Mouse (Mus musculus): ENCODE data around the gene Fgf15.

GRCm38 (mm10) chr7:144928009-144928888 lies 31.9 kb downstream of the Fgf15 start:
- TF ChIP-seq USF1 (IDR thresholded peaks at IDR 0.05; ENCODE audit: low read depth), result no peak
- no peak for TF ChIP-seq POLR2A (IDR thresholded peaks at IDR 0.05; ENCODE audit: insufficient read length, low read depth)
- TF ChIP-seq MYOG (IDR thresholded peaks at IDR 0.05; ENCODE audit: control insufficient read depth in 1 of 3, insufficient read depth in 1 of 3, insufficient read length in 2 of 3, low read depth in 2 of 3), result no peak
